Mouse (Mus musculus) olfactory bulb, adult 2 months (tissue): ENCODE data around the gene Col15a1. TPM values are rescaled to one million over a fixed set of nuclear protein-coding genes. Genes with fewer than 3 reads are reported as not detected.

ENCODE experiments used
- H3K27ac ChIP-seq: fragments of 200-500 bp; 2 replicates; pipeline ENCODE4 v1.5.1; 2012; ENCODE audit warnings: low read depth, low read length; ENCODE audit not compliant: insufficient read depth
- H3K4me1 ChIP-seq: fragments of 200-500 bp; 2 replicates; pipeline ENCODE4 v1.6.1; 2012; ENCODE audit warnings: low read length; ENCODE audit not compliant: control insufficient read depth, insufficient read depth
- H3K4me3 ChIP-seq: fragments of 200-500 bp; 2 replicates; pipeline ENCODE4 v1.5.1; 2012; ENCODE audit warnings: mild to moderate bottlenecking, low read depth, low read length, moderate library complexity; ENCODE audit not compliant: insufficient read depth
- CTCF ChIP-seq: fragments of 200-500 bp; IDR thresholded peaks from 2 replicates; pipeline ENCODE4 v1.5.1; 2012; ENCODE audit warnings: low read depth, mild to moderate bottlenecking, low read length, moderate library complexity; ENCODE audit not compliant: insufficient read depth
- POLR2A ChIP-seq: fragments of 200-500 bp; IDR thresholded peaks from 2 replicates; pipeline ENCODE4 v1.6.1; 2012; ENCODE audit warnings: mild to moderate bottlenecking, low read depth, low read length, moderate library complexity; ENCODE audit not compliant: insufficient read depth
- WGBS: fragments of 180-500 bp; shearing (Covaris S2); methylation state at CpG from one replicate; pipeline ENCODE4 v1.1.7; 2018; 5-methylcytosine and 5-hydroxymethylcytosine counted together
- polyA plus RNA-seq: library from polyadenylated mRNA; stranded (reverse); fragments of >200 nt; gene quantifications from 2 replicates; pipeline ENCODE4 v1.2.4, GENCODE M21; 2012; ENCODE audit warnings: low replicate concordance; ENCODE audit not compliant: missing spikeins, insufficient read depth, insufficient read length

Col15a1 gene
- polyA plus RNA-seq, 1 experiment: not detected

DNA sequence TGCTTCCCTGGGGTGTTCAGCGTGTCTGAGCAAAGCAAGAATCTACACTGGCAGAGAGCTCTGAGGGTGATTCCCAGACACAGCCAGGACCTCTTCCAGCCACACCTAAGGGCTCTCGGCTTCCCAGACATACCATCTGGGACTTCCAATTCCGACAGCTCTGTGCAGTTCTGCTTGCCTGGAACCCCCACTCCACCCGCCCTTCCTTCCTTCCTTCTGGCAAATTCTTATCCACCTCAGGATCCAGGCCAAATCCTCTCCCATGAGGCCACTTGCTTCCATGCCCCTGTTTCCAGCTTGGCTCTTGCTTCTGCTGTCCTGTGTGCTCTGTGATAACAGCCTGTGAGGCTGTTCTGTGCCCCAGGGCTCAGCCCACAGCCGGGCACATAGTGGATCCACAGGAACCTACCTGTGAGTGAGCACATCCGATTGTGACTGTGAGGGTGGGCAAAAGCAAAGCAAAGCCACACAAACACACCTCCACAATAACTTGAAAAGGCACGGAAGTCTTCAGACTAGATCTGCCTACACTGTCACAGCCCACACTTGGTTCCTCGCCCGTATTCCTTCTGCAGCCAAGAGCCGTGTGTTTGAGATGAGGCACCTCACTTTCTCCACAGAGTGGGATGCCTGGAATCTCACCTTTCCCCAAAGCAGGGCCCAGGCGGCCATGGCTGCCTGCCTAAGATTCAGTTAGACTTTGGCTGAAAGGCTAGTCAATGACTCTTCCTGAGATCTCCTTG lies 43.9 kb downstream of the Col15a1 start:
- H3K27ac ChIP-seq: no peak overlapping the region

DNA sequence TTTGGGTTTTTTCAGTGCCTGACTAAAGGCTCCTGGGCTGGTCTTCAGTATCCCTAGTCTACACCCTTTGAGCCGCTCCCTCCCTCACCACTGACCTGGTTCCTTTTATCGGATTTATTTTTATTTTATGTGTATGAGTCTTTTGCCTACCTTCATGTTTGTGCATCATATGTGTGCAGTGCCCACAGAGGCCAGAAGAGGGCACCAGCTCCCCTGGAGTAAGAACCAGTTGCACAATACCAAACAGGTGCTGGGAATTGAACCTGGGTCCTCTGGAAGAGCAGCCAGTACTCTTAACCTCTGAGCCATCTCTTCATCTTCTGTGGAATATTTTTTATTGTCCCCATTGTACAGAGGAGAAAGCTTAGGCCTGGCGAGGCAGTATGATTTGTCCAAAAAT lies 44.7 kb downstream of the Col15a1 start:
- Histone ChIP-seq H3K4me1 (0 out of 2 replicates have a peak, but pooled peaks cover 5% of the 10 kb centered on the region), H3K4me3 (no peak overlapping the region), H3K27ac (no peak overlapping the region)
- WGBS: 97% methylated on average over 3 of the region's 3 CpGs
- TF ChIP-seq POLR2A (no peak), CTCF (no peak)

More for the DNA sequence above, 43.9 kb downstream of the Col15a1 start:
- WGBS: 81% methylated on average over 11 of the region's 11 CpGs
- TF ChIP-seq POLR2A: no peak
- TF ChIP-seq CTCF: no peak
- no peak overlapping the region for H3K4me3 ChIP-seq
- H3K4me1 ChIP-seq: peaks cover 8% of the 10 kb centered on the region

DNA sequence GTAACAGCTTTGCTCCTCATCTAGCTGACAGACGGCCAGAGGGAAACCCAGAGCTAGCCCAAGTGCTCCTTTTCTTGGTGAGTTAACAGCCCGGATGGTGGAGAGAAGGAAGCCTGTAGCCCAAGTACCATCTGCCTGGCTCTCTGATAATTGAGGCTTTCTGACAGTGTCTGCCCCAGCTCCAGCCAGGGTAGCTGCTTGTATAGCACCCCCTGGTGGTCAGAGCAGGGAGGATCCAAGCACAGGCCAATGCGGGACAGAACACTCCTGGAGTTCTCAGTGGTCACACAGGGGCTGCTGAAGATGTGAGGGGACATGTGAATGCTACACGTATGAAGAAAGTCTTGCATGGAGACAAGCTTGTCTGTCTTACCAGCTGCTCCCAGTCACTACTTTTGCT lies 47.7 kb downstream of the Col15a1 start:
- no peak overlapping the region for H3K27ac ChIP-seq
- 0 out of 2 replicates have a peak, but pooled peaks cover 5% of the 10 kb centered on the region for H3K4me1 ChIP-seq
- 79% methylated on average over 4 of the region's 4 CpGs for WGBS
- H3K4me3 ChIP-seq: no peak overlapping the region
- TF ChIP-seq CTCF (peak; percentile 69; the same call in 1 of the 2 replicates), POLR2A (no peak)

DNA sequence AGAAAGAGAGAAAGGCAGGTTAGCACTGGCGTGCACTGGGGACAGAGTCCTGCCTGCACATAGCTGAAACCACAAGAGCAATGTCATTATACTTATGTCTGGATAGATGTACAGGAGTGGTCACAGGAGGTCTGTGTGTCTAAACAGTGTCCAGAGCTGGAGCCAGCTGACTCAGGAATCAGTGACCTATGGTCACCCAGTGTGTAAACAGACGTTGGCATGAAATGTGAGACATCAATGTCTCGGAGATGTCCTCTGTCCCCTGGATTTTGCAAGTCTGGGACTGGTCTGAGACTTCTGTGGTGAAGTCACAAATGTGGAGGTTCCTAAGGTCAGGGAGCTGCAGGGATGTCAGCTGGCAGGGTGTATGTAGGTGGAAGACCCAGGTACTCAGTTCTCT lies 50.2 kb downstream of the Col15a1 start:
- WGBS: 92% methylated on average over 3 of the region's 3 CpGs
- Histone ChIP-seq H3K4me3 (no peak overlapping the region), H3K4me1 (0 out of 2 replicates have a peak, but pooled peaks cover 4% of the 10 kb centered on the region), H3K27ac (no peak overlapping the region)
- TF ChIP-seq CTCF: no peak

DNA sequence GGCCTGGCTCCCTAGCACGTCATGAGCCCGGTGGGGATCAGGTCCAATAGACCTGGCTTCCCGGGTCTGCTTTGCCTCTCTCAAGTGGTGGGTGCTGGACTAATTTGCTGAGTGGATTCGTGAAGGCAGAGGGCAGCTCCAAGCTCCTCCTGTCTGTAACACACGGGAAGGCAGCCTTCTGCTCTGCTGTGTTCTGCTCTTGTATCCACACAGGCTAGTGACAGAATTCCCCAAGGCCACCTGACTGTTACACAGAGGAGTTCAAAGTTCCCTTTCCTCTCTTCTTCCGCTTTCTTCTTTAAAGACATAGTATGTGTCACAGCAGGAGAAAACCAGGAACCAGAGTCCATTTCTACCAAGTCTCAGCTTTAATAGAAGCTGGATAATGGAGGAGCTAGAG lies 53.1 kb downstream of the Col15a1 start:
- 80% methylated on average over 6 of the region's 6 CpGs for WGBS

DNA sequence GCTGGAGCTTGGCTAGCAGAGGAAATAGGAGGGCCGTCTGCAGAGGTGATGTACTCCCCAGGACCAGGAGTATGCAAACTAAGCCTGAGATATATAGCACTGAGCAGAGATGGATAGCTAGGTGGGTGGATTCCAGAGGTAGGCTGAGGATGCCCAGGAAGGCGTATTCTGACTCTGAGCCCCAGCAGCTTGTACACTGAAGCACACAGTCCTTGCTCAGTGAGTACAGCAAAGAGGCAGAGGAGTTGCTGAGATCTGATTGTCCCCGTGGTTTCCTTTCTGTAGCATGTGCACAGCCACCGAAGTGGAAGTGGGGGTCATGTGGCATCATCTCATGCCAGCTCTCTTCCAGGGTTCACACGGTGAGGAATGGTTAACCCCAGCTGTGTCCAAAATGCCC lies 54.0 kb downstream of the Col15a1 start:
- Histone ChIP-seq H3K27ac (no peak overlapping the region), H3K4me1 (0 out of 2 replicates have a peak, but pooled peaks cover 4% of the 10 kb centered on the region), H3K4me3 (no peak overlapping the region)
- 73% methylated on average over 5 of the region's 5 CpGs for WGBS
- TF ChIP-seq CTCF (no peak), POLR2A (no peak)

More for the DNA sequence above, 53.1 kb downstream of the Col15a1 start:
- TF ChIP-seq POLR2A (no peak), CTCF (no peak)
- Histone ChIP-seq H3K27ac (no peak overlapping the region), H3K4me3 (no peak overlapping the region), H3K4me1 (0 out of 2 replicates have a peak, but pooled peaks cover 4% of the 10 kb centered on the region)

DNA sequence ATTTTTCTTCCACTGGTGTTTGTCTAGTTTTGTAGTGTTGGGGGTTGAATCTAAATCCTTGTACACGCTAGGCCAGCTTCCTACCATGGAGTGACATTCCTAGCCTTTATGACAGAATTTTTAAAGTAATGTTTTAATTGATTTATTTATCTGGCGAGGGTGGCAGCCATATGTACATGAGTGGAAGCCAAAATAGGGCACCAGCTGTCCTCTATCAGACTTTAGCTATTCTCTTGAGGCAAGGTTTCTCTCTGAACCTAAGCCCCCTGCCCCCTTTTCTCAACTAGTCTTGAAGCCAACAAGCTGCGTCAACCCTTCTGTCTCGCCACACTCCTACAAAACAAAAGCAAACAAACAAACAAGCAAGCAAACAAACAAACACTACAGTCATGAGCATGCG lies 57.6 kb downstream of the Col15a1 start:
- WGBS: 94% methylated on average over 5 of the region's 5 CpGs
- Histone ChIP-seq H3K27ac (no peak overlapping the region), H3K4me3 (no peak overlapping the region), H3K4me1 (peaks cover 7% of the 10 kb centered on the region; the same call in 1 of the 2 replicates)
- TF ChIP-seq POLR2A (no peak), CTCF (no peak)

DNA sequence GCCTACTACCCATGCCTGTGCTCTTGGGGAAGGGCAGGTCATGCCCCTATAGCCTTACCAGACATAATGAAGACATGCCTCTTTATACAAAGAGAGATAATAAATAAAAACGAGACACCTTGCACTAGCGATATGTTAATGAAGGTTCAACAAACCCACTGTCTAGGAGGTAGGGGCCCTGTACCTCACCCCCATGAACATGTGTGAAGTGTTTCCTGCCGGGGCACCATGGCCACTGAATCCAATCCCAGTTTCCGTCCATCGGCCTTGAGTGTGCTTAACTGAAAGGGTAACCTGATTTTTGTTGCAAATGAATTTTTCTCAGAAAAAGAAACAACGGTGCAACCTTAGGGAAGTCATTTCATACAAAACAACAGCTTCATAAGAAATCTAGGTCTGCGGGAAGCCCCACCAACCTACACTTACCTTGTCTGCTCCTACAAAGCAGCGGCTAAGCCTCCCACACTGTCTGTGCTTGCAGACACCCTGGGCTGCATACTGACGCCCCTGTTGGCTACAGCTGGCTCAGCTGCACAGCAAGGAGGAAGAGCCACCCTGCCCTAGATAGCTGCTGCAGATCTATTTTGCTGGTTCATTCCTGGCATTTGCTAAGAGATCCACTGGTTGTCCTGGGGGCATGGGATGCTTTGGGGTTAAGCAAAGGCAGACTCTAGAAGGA lies 64.6 kb downstream of the Col15a1 start:
- Histone ChIP-seq H3K27ac (no peak overlapping the region), H3K4me3 (no peak overlapping the region), H3K4me1 (peaks cover 10% of the 10 kb centered on the region)
- no peak for TF ChIP-seq CTCF
- TF ChIP-seq POLR2A: no peak
- WGBS: 55% methylated on average over 9 of the region's 9 CpGs

DNA sequence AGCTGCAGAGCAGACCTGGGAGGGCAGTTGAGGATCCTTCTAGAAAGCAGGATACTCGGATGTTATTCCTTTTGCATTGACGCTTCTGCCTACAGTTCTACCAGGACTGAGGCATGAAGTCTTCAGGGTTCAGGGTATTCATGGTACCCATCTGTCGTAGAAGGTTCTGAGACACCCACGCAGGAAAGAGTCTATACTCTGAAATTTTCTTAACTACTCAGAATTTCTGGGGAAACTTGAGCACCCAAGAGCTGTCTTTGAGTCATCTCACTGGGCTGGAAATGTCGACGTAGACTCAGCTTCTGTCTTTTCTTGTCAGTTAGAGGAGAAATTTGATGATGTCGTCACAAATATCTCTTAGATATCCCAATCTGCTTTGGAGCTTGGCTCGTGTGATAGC lies 65.8 kb downstream of the Col15a1 start:
- no peak for TF ChIP-seq CTCF
- no peak for TF ChIP-seq POLR2A
- Histone ChIP-seq H3K4me1 (peaks cover 10% of the 10 kb centered on the region), H3K4me3 (no peak overlapping the region), H3K27ac (no peak overlapping the region)
- WGBS: 92% methylated on average over 8 of the region's 8 CpGs

DNA sequence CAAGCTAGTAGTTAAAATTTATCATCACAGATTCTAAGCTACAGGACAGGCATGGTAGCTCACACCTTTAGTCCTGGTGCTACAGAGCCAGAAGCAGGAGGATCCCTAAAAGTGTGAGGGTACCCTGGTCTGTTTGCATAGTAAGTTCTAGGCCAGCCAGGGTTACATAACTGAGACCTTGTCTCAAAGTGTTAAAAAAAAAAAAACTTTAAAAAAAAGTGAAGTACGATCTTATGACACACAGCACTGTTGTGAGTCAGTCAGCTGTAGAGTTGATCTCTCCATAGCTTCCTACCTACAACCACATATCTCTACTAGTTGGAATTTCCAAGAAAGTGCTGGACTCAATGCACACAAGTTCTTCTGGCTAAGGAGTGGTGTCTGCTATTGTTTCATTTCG lies 67.0 kb downstream of the Col15a1 start:
- no peak for TF ChIP-seq POLR2A
- no peak for TF ChIP-seq CTCF
- Histone ChIP-seq H3K27ac (no peak overlapping the region), H3K4me3 (no peak overlapping the region), H3K4me1 (peaks cover 7% of the 10 kb centered on the region)
- WGBS: 97% methylated on average over 2 of the region's 2 CpGs
